Mouse (Mus musculus) naive thymus-derived CD4-positive, alpha-beta T cell, adult 2 months (primary cell): ENCODE measurements at regions not wholly inside any gene's neighbourhood (a gene's known extent, or its start where the extent isn't known, plus 50 kb on each side); places are given as distances from the start of the nearest gene placed in this dataset.
A peak's percentile ranks its signal among the peaks of the same experiment; 100 is the strongest.

Experiments used
- DNase-seq: peaks from one replicate; pipeline ENCODE4 v3.0.0-alpha.2; 2011; ENCODE audit warnings: low read depth

DNA sequence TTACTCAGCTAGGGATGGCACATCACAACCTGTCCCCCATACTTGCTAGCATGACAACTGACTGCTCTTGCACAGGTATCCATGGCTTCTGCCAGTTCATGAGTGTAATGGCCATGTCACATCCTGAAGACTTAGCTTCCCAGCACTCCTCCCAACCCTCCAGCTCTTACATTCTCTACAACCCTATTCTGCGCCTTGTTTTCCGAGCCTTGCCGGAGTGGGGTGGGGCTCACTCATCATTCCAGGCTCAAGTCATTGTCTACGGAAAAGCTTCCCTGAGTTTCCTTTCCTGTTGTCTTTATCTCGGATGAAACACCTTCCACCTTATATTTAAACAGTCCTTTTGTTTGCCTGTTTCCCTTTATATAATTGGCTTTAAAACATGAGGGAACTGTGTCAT, 69.6 kb downstream of the Prdm13 start:
- no peak for DNase-seq

DNA sequence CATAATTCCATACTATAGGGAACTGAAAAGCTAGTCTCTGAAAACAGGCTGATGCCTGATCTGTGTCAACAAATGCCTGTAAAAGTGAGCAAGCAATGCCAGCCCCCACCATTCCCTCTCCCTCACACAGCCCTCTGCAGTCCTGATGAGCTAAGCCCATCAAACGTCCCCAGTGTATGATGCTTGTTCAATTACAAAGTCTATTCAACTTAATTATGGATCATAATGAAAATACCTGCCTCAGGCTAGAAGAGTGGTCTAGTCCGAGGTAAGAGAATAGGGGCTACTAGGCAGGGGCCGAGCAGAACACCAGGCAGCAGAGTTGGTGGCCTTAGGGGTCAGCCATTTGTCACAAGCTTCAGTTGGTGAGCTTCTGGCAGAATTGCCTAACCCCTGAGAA, 71.3 kb downstream of the Prdm13 start:
- no peak for DNase-seq

DNA sequence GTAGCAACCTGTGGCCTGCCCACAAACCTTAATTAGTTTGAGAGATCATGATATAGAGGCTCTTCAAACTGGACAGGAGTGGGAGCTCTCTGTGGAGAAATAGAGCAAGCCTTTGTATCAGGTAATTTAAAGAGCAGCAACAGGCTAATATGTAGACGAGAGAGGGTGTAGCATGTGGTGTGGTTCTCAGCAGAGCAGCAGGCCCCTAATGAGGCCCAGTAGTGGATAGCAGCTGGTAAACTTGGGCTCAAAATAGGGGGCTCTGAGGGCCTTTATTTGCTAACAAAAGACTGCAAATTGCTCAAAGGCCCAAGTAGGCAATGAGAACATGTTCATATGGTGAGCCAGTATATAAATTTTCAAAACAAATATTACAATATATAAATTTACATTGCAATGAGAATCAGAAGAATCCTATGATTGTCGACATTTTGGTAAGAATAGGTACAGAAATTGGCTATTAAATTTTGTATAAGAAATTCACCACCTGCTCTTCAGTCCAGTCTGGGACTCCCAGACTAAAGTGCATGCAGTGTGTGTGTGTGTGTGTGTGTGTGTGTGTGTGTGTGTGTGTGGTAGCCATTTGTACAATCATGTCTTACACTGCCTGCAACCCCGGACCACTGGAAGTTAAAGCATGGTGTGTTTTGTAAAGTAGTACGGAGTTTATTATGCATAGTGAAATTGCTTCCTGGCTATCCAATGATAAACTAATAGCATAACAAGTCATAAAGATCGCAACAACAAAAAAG, 74.1 kb downstream of the Prdm13 start:
- DNase-seq, result no peak

DNA sequence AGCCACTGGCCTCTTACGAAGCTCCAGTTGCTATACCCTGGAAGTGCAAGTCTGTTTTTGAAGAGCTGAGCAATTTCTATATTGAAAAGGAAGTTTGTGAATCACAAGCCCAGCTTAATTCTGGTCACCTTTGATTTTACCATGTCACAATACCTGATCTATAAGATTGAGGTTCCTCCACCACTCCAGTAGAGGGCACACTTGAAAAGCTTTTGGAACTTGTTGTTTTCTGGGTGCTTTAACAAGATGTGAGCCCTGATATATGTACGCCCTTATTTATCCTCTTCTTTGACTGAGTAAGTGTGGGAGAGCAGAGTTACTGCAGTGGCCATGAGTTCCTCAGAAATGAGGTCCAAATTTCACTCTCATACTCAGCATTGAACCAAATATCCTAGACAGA, 87.7 kb downstream of the Prdm13 start:
- DNase-seq, result no peak

DNA sequence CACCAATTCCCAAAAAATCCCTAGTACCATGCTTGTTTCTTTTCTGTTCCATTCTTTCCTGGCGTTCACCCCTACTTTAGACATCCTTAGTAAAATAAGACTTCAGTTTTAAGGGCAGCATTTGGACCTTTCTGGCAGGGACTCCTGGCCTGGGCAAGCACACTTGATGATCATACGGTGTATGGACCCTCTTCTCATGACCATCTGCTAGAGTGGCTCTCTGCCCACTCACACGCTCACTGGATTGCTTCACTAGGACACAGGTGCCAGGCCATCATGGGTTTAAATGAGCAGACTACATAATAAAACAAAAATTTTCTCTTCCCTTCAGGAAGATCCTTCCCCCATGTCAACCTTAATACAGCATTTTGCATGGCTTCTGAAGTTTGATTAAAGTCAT, 138.0 kb downstream of the Prdm13 start:
- no peak for DNase-seq

DNA sequence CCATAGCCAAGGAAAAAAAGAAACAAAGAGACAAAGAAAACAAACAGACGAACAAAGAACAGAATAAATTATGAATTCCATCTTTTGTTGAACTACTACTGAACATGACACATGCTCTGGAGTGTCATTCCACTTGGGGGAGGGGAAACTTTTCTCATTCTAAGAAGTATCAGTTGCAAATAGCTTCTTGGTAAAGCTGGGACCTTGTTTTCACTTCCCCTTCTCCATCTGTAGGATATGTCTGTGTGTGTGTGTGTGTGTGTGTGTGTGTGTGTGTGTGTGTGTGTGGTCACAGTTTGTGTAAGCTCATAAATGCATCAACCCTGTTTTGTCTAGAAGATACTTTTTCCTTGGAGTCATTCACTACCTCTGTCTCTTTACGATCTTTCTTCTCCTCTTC, 146.2 kb downstream of the Prdm13 start:
- no peak for DNase-seq

DNA sequence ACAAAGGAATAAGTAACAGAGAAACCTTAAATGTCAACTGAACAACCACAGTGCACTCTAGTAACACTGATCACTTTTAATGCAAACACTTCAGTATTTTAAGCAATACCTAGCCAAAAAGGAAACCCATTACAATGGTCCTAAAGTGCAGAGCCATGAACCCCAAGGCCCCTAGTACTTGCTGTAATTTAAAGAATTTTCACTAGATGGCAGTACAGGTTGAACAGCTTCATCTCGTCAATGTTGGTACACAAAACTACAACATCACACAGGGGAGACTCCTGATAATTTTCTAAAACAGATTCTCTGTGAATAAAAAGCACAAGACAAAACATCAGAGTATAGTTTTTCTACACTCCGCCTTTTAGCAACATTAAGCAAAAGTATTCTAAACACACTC, 149.8 kb downstream of the Prdm13 start:
- DNase-seq, result peak; percentile 4

DNA sequence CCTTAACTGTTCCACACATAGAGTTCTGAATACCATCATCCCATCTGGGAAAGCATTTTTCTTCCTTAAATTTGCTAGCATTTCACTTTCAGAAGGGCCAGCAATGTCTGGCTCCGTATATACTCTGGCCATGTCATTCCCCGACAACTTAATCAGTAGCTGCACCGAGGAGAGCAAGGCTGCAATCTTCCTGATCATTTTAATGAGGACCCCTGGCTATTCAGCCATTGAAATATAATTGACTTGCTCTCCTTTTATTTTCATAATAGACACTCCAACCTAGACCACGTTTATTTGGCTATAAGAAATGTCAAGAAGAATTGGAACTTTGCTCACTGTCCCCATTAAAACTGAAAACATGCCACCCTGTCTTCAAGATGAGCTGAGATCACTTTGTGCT, 153.6 kb downstream of the Prdm13 start:
- DNase-seq, result no peak
